19 mouse cellular contexts compared by ENCODE assay signal in the genomic region with DNA sequence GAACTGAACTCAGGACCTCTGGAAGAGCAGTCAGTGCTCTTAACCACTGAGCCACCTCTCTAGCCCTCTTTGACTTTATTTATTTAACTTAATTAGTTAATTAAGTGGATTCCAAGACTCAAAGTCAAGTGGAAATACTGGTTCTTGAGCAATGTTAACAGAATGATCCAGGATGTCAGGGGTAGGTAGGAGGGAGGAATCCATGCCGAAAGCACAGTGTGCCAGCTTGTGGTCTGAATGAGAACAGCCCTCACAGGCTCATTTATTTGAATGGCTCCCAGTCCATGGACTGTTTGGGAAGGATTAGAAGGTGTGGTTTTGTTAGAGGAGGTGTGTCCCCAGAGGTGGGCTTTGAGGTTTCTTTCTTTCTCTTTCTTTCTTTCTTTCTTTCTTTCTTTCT. TPM values are rescaled to one million over a fixed set of nuclear protein-coding genes. Genes with fewer than 3 reads are reported as not detected.
"Had no signal": no experiment of that assay in that cellular context is flagged by ENCODE, and none has a peak within 500 bp of the region (broad histone marks: within the 10 kb centered on the region; RNA-seq: fewer than 3 reads in every experiment).

No protein-coding gene starts in this region.

- DNase-seq: liver, embryonic 13.5 days; liver, postnatal 0 days; lung, embryonic 14.5 days; right cerebral cortex, postnatal 14 days; right cerebral cortex, postnatal 4 days; spleen, adult 18-20 months; thymus, adult 2 months; thymus, postnatal 25 days; thymus, postnatal 4 days had no signal

- H3K27me3 ChIP-seq: midbrain, embryonic 13.5 days; midbrain, embryonic 15.5 days; neural tube, embryonic 12.5 days had no signal

- H3K27ac ChIP-seq: liver, embryonic 13.5 days; liver, embryonic 15.5 days; macrophage; midbrain, embryonic 13.5 days; midbrain, embryonic 15.5 days; neural tube, embryonic 12.5 days had no signal

- H3K36me3 ChIP-seq: liver, embryonic 13.5 days; liver, embryonic 15.5 days had no signal

- H3K9ac ChIP-seq: liver, embryonic 13.5 days; liver, embryonic 15.5 days; liver, postnatal 0 days; lung, embryonic 14.5 days; midbrain, embryonic 13.5 days; midbrain, embryonic 15.5 days; neural tube, embryonic 12.5 days had no signal

- H3K9me3 ChIP-seq: liver, embryonic 13.5 days; liver, embryonic 15.5 days; midbrain, embryonic 13.5 days; midbrain, embryonic 15.5 days; neural tube, embryonic 12.5 days had no signal

- H3K4me2 ChIP-seq: liver, embryonic 13.5 days; liver, embryonic 15.5 days; lung, embryonic 14.5 days; midbrain, embryonic 11.5 days; midbrain, embryonic 13.5 days; midbrain, embryonic 15.5 days; neural tube, embryonic 12.5 days had no signal

- ATAC-seq: liver, postnatal 0 days; midbrain, embryonic 13.5 days; midbrain, embryonic 15.5 days had no signal

- H3K4me3 ChIP-seq: liver, embryonic 13.5 days; liver, embryonic 15.5 days; megakaryocyte, embryonic 14.5 days; midbrain, embryonic 13.5 days; midbrain, embryonic 15.5 days; neural tube, embryonic 12.5 days had no signal

RNA-seq across cellular contexts. Expression of a gene that starts 46.2 kb away (rescaled TPM):
- total RNA-seq: monocyte, adult 5-6 weeks; neutrophil, adult 5-6 weeks had no signal
- polyA plus RNA-seq: liver, embryonic 13.5 days; liver, embryonic 15.5 days; liver, postnatal 0 days; stomach, embryonic 16.5 days had no signal
